Mouse (Mus musculus): Measurements from ENCODE around the gene Pip4k2a.

Pip4k2a gene

DNA sequence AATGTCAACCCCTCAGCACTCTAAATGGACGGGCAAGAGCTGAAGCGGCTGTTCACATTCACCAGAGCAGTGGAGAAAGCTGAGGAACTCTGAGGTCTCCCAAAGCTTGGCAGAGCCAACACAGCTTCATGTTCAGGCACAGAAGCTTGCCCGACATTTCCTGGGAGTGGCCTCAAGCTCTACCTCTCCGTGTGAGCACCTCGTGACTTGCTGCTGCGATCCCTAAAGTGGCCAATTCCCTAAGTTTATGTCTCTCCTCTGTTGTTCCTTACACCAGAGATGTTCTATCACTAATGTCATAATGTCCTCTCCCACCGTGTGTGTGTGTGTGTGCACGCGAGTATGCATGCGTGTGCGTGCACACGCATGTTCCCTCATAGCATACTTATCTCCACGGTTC is 42.3 kb downstream of the Pip4k2a start:
- DNase-seq (ENCODE audit: low spot score): no peak

DNA sequence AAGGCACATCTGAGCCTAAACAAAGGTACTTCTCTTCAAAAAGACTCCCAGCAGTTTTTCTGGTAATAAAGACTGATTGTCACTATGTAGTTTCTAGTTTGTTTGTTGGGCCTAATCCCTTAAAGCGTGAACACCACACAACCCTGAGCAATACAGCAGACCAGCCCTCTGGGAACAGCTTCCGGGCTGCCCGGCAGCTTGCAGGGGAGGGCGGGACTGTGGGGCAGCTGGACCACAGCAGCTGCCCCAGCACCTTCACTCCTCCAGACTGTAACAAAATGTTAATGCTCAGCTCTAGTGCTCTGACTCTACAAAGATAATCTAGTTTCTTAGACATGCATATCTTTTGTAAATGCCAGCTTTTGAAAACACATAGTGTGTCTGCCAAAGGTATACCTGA is 42.9 kb downstream of the Pip4k2a start:
- no peak for DNase-seq (ENCODE audit: low spot score)

DNA sequence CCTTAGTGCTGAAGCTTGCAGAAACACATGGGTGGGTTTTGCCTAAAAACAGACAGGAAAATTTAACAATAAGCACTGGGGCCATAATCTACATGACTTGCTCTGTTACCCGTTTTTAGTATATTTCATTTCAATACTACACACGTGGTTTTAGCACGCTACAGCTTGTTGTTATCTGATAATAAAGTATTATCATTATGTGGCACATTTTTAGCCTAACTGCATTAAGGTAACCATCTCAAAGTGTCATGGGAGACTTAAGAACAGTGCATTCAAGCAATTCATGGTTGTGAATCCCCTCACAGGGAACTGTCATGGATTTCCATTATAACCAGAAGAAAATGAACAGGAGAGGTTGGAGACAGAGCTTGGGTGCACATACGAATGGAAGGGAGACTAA is 43.5 kb downstream of the Pip4k2a start:
- no peak for DNase-seq (ENCODE audit: low spot score)

DNA sequence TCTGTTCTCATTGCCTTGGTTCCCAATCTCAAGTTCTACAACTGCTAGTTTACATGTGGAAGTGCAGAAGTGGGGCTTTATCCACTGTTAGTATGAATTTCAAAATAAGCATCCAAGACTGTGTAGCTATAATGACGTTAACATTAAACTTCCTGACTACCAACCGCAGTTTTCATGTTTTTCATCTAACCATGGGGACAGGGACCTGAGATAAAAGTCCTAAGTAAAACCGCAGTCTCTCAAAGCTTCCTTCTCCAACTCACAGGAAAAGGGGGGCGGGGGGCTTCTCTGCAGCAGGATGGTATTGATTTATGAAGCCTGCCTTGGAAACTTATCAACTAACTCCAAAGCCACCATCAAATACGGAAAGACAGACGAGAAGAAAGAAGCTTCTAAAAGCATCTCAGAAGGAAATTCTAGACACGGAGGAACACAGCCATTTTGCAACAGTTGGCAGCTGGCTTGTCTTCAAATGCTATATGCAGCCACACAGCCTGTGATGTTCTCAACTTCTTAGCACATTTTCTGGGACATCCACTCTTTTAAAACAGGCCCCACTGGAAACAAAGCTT is 45.7 kb downstream of the Pip4k2a start:
- DNase-seq (ENCODE audit: low spot score): no peak

DNA sequence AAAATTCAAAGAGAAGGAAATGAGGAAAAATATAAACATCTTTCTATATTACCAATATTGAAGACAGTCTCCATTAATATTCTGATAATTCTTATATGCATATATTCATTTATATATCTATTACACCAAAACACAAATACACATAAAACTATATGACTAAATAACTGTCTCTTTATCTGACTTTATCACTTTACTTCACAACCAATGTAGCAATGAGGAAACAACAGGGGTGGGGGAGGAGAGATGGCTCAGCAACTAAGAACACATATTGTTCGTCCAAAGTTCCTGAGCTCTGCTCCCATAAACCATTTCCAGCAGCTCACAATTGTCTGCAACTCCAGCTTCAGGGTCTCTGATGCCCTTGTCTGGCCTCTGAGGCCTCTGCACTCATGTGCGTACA is 47.2 kb downstream of the Pip4k2a start:
- DNase-seq (ENCODE audit: low spot score): no peak

DNA sequence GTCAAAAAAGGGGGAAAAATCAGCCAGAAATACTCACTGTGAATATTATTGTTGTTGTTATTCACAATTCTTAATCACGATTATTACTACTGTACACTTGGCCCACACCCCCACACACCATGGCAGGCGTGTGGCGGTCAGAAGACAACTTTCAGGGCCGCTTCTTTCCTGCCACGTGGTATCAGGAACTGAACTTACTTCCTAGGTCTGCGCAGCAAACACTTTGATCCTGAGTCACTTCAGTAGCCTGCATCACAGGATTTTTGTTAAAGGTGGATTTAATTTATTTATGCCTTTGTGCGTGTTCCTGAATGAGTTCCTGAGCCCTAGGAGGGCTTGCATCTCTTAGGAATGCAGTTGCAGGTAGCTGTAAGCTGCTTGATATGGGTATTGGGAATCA is 49.2 kb downstream of the Pip4k2a start:
- no peak for DNase-seq (ENCODE audit: low spot score)

DNA sequence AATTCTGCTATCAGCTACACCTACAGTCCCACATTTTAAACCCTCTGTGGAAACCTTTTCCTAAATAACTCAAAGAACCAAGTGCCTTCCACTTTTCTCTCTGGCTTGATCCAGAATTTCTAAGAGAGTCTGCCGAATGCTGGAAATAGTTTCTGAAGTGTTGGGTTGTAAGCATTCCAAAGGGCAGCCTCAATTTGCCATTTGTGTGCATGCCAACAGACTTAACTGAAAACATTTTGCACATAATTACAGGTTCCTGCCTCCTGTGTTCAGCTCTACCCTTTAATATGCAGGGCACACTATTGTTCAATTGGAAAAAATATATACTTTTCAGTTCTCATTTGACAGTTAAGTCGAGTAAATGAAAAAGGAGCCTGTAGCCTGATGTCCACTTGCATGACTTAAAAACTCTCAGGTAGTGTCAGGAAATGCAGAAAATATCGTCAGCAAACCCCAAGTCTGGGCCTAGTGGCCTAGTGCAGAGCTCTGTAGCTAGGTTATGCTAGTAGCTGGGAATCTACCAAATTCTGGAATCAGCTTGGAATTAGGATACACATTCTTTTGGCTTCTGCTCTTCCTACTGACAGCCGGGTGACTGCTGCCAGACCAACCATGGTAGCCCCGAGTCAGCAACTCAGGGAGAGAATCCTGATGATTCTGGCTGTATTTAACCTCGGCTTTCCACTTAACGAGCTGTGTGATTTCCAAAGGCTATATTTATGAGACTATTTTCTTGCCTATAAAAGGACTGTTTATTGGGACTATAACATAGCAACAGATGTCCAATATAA is 50.1 kb downstream of the Pip4k2a start:
- no peak for DNase-seq (ENCODE audit: low spot score)

DNA sequence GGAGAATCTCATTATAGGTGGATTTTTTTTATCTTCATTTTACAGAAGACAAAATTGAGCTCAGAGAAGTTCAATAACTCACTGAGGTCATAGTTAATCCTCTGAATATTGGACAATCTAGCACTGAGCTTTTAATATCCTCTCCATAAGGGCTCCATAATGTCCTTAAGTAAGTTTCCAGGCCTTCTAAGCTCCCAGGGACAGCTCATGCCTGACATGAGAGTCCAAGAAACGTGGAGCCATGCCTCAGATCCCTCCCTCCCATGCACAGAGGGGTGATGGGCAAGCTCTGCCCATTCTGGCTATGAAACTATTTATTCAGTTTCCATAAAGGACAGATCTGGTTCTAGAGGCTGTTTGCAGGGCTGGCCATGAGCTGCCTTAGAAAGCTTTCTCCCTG is 52.5 kb downstream of the Pip4k2a start:
- DNase-seq (ENCODE audit: low spot score): no peak

DNA sequence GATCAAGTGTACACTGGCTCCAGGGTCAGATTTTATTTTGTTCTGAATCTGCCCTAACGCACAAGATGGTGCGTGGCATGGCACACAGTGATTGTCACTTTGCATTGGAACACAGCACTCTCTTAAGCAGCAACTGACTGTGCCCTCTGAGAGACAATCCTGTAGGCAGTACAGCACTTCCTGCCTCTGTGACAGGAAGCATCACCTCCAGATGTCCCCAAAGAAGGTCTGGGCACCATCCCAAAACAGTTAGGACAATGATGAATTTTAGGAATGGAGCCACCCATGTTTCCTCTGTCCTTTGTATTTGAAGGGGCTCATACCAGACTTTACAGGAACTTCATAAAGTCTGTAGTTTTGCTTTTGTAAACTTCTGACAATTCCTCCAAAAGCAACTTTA is 54.0 kb downstream of the Pip4k2a start:
- no peak for DNase-seq (ENCODE audit: low spot score)

DNA sequence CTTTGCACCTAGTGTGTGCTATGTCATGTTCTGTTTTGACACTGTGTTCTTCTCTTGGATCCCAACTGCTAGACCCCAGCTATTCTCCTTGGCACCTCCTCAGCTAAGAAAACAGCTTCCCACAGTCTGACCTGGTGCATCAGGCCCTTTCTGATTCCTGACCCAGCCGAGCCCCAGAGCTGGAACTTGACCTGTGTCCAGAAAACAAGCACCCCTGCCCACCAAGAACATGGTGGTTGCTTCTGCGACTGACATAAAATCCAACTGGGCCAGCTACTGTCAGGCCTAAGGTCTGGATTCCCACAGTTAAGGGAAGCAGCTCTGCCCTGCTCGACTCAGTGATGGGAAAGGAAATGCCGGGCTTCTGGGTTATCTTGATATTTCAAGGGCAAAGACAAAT is 54.6 kb downstream of the Pip4k2a start:
- no peak for DNase-seq (ENCODE audit: low spot score)

DNA sequence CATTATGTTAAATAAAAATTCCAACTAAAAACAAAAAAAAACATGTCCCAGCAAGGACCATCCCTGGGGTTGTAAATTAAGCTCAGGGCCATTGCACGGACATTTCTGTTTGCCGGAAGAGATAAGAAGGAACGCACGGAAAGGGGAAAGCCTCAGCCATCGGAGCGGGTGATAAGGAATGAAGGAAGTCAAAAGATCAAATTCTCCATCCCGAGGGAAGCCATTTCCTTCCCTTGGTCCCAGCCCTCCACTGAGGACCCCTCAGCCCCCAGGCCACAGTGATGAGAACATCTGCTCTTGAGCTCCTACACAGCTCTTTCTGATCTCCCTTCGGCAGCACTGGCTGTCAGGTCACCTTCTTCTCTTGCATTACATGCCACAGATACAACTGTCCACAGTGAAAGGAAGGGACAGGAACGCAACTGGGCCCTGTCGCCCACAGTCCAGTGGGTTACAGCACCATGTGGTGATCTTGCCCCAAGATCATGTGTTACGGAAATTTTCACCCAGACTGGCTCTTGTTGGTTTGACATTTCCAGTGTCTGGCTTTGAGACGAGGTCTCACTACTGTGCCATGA is 57.1 kb downstream of the Pip4k2a start:
- DNase-seq (ENCODE audit: low spot score): no peak

DNA sequence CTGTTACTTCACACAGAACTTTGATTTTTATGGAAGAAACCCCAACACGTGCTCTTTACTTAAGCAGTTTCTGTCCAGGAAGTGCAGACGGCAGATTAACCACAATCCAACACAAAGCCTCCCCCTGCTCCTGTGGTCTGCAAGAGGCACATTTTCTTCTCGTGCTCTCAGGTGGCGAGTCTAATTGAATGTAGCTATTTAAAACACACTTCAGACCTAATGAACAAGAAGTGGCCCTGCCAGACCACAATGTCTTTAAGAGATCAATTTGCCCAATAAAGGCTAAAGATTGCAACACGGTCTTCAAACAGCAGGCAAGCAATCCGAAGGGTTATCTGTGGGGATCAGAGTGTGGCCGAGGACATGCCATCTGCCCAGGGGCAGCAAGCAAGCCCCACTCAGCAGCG is 59.0 kb downstream of the Pip4k2a start:
- no peak for DNase-seq (ENCODE audit: low spot score)

DNA sequence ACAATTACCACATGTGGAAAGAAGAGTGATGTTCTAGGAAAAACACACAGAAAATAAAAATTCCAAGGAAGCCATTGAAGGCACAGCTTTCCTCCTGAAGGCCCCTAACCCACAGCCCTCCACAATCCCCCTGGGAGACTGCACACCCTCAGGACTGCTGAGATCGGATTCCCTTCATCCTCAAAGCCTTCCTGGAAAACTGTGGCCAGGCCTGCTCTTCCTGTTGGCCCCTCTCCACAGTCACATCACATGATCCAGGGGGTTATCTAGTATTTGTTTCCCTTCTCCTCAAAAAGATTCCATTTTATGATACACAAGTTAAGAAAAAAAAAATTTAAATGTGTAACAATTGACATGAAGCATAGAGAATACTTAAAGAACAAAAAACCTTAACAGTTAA is 59.7 kb downstream of the Pip4k2a start:
- DNase-seq (ENCODE audit: low spot score): no peak

DNA sequence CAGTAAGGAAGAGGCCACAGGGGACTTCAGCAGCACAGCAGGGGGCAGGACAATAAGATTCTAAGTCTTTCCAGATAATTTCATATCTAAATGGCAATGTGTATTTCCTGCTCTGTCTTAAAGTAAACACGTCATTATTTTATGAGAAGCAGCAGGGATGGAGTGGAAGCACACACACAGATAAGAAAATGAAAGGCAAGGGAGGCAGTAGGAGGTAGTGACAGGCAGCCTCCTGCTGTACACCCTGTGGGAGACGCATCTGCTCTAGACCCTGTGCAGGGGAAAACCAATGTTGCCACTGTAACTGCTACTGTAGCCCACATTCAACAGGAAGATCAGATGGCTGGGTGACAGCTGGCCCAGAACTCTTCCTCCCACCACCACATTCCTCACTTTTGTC is 60.3 kb downstream of the Pip4k2a start:
- no peak for DNase-seq (ENCODE audit: low spot score)

DNA sequence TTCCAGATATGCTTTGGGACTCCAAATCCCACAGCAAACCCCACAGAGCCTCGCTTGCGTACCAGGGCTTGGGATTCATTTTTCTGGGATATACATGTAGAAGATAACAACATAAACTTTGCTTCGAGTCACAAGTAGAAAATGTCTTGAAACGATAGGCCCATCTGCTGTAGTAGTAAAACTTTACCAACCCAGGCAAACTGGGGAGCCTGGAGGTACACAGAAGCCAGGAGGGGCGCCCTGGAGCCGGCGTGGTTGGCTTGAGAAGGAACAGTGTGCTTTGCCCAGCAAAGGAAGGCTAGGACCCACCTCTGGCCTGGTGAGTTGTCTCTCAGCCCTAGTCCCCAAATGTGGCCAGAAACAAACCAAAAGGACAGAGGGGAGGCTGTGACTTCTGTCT is 61.5 kb downstream of the Pip4k2a start:
- no peak for DNase-seq (ENCODE audit: low spot score)

DNA sequence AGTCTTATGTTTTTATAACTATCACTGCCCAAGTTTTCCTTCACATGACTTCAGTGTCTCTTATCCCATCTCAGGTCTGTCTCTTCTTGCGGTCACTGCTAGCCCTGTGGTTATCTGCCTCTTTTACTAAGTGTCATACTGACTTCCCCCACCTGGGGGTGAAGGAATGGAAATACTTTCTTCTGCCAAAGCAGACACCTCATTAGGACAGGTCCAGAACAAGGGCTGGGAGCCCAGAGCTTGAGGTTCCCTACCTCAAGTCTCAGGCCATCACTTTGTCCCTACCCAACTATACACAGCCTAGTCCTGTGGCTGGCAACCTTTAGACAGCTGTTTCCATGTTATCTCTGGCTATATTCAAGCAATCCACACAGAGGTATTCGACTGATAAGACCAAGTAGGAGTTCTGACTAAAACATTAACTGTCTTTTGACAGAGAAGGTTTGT is 62.3 kb downstream of the Pip4k2a start:
- DNase-seq (ENCODE audit: low spot score): no peak

DNA sequence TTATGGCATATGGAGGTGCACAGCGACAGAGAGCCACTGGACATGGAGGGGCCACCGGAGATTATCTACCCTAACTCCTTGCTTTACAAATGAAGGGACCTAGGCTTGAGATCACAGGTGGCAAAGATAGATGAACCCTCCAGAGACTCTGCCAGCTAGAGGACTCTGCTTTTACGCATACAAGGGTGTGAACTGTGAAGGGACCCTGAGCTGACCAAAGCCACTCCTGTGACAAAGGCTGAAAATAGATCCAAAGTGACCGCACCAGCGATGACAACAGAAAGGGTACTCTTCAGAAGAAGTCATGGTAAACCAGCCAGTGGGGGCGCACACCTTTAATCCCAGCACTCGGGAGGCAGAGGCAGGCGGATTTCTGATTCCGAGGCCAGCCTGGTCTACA is 63.8 kb downstream of the Pip4k2a start:
- no peak for DNase-seq (ENCODE audit: low spot score)

DNA sequence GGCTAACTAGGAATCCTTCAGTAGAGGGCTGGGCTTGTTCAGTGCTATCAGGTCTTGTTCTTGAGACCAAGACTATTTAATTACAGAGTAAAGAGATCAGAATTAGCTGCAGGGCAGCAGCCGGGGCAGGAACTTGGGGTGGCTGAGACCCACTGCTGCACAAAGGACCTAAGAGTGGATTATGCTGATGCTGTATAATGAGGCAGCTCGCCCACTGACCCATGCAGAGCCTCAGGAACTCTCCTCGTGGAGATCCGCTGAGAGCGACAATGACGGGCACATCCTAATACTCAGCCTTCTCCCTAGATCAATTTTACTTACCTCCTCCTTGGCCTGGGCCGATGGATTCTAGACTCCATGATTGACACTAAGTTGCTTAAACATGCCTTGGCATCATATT is 64.5 kb downstream of the Pip4k2a start:
- DNase-seq (ENCODE audit: low spot score): no peak

DNA sequence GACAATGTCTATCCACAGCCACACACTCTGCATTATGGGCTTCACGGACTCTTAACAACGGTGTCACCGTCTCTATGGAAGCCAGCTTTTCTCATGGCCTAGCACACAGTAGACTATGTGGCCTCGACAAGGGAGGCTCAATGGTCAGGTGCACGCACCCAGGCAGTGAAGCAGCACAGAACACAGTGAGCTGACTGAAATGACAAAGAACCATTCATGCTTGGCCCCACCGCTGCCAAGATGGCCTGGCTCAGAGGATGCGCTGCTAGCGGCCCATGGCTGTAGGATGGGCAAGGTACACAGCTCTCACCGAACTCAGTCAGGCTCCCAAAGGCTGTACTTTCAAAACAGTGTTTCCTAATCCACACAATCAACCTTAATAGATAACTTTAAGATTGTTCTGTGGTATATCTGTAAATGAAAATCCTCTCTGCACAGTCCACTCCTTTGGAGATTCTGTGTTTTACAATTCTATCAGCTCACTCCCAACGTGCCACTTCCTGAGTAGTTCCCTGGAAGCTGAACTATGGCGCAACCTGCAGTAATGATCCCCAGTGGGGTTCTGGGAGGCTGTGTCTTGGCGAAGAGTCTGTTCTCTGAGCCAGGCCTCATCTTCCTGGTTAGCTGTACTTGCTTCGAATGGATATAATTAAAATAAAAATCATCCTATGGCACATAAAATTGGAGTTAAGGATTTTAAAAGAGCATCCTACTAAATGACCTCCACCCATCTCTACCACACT is 67.4 kb downstream of the Pip4k2a start:
- DNase-seq (ENCODE audit: low spot score): no peak

DNA sequence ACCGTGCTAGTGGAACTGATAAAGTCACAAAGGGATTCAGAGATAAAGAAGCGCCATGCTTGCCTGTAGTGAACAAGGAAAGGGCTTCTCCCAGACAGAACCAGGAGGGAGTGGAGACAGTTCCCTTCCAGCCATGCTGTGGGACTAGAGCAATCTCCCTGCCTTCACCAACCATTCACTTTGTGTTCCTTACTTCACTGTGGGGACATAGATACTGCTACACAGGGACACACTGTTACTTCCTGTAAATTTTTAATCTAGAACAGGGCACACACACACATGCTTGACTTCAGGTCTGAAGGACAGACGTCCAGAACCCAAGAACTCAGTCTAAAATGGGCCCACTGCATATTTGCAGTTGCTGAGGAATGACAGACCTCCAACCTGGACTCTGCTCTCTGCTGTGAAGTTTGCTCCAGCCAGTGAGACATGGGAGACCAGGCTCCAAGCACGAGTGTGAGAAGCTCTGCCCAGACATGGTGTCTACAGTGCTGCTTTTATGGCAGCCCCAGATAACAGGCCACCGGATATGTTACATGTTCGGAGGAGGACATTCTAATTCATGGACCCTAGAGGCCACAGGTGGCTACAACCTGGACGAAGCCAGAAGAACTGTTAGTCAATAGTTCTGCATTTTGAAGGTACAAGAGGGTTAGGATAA is 69.2 kb downstream of the Pip4k2a start:
- DNase-seq (ENCODE audit: low spot score): no peak

DNA sequence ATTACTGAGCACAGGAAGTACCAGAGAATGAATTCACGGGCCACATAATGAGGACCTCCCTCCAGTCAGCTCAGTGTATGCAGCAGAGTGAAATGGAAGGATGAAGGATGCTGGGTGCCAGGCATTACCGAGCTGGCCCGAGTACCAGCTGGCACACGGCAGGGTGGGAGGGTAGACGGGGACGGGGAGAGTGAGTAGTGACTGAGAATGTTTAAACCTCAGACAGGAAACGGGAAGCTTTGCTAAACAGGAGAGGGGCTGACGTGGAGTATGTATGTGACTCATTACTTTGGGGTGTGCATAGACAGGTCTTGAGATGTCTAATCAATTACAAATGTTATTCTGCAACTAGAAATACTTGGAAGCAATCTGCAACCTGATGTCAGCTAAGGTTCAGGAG is 69.7 kb downstream of the Pip4k2a start:
- DNase-seq (ENCODE audit: low spot score): no peak

DNA sequence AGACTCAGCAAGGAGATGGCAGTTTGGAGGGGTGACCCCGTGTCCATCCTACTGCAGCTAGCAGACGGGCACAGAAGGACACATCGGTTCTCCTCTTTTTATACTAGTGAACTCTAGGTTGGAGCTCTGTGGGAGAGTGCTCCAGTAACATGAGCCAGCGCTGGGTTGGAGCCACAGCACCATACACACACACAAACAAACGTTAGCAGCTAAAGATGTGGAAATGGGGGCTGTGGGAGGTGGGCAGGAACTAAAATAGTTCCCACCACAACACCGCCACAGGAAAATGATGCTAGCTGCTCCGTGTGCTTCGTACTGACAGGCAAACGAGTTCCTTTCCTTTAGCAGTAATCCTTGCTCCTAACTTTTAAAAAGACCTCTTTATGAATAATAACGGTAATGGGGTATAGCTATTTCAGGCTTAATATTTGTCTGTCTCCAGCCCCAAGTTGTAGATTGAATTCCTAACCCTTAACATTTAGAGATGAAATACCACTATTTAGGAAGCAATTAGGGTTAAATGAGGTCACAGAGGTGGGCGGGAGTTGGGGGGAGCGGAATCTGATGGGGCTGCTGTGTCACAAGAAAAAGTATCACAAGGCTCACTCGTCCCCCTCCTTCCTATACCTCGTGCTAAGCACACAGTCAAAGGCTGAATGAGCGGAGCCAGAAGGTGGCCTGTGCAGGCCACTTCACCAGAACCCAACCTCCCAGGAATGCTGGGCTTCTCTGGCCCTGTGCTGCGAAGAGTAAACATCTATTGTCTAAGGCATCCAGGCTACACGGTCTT is 73.9 kb downstream of the Pip4k2a start:
- DNase-seq (ENCODE audit: low spot score): no peak

Measured in testis, postnatal 10 days (tissue).